Mouse (Mus musculus): ENCODE measurements around the gene St6galnac3.

St6galnac3 gene

GRCm38 (mm10) chr3:153584836-153585235, 140.1 kb downstream of the St6galnac3 start:
- no peak for DNase-seq (ENCODE audit: low spot score)

- no peak for DNase-seq (ENCODE audit: low spot score)
Measured at GRCm38 (mm10) chr3:153582065-153582464, 142.9 kb downstream of the St6galnac3 start.

- DNase-seq (ENCODE audit: low spot score): no peak
Measured at GRCm38 (mm10) chr3:153580625-153581024, 144.3 kb downstream of the St6galnac3 start.

GRCm38 (mm10) chr3:153580136-153580535, 144.8 kb downstream of the St6galnac3 start:
- no peak for DNase-seq (ENCODE audit: low spot score)

GRCm38 (mm10) chr3:153577286-153577685, 147.7 kb downstream of the St6galnac3 start:
- no peak for DNase-seq (ENCODE audit: low spot score)

GRCm38 (mm10) chr3:153571152-153571551, 153.8 kb downstream of the St6galnac3 start:
- DNase-seq (ENCODE audit: low spot score): no peak

GRCm38 (mm10) chr3:153568815-153569214, 156.2 kb downstream of the St6galnac3 start:
- DNase-seq (ENCODE audit: low spot score): no peak

GRCm38 (mm10) chr3:153567913-153568312, 157.1 kb downstream of the St6galnac3 start:
- DNase-seq (ENCODE audit: low spot score): no peak

- DNase-seq (ENCODE audit: low spot score): peak; percentile 62
Measured at GRCm38 (mm10) chr3:153567512-153567911, 157.5 kb downstream of the St6galnac3 start.

- no peak for DNase-seq (ENCODE audit: low spot score)
Measured at GRCm38 (mm10) chr3:153566100-153566499, 158.9 kb downstream of the St6galnac3 start.

- no peak for DNase-seq (ENCODE audit: low spot score)
Measured at GRCm38 (mm10) chr3:153560897-153561296, 164.1 kb downstream of the St6galnac3 start.

GRCm38 (mm10) chr3:153559586-153559985, 165.4 kb downstream of the St6galnac3 start:
- no peak for DNase-seq (ENCODE audit: low spot score)

- no peak for DNase-seq (ENCODE audit: low spot score)
Measured at GRCm38 (mm10) chr3:153556621-153557020, 168.4 kb downstream of the St6galnac3 start.

- no peak for DNase-seq (ENCODE audit: low spot score)
Measured at GRCm38 (mm10) chr3:153553712-153554111, 171.3 kb downstream of the St6galnac3 start.

- DNase-seq (ENCODE audit: low spot score): no peak
Measured at GRCm38 (mm10) chr3:153553226-153553625, 171.7 kb downstream of the St6galnac3 start.

GRCm38 (mm10) chr3:153546936-153547683, 177.9 kb downstream of the St6galnac3 start:
- DNase-seq (ENCODE audit: low spot score): no peak

- no peak for DNase-seq (ENCODE audit: low spot score)
Measured at GRCm38 (mm10) chr3:153539851-153540250, 185.1 kb downstream of the St6galnac3 start.

- DNase-seq (ENCODE audit: low spot score): no peak
Measured at GRCm38 (mm10) chr3:153538396-153538795, 186.6 kb downstream of the St6galnac3 start.

- no peak for DNase-seq (ENCODE audit: low spot score)
Measured at GRCm38 (mm10) chr3:153537435-153537834, 187.5 kb downstream of the St6galnac3 start.

GRCm38 (mm10) chr3:153536260-153536659, 188.7 kb downstream of the St6galnac3 start:
- no peak for DNase-seq (ENCODE audit: low spot score)

GRCm38 (mm10) chr3:153529174-153529573, 195.8 kb downstream of the St6galnac3 start:
- DNase-seq (ENCODE audit: low spot score): no peak

GRCm38 (mm10) chr3:153525151-153525768, 199.7 kb downstream of the St6galnac3 start:
- DNase-seq (ENCODE audit: low spot score): peak; percentile 21

- no peak for DNase-seq (ENCODE audit: low spot score)
Measured at GRCm38 (mm10) chr3:153516848-153517247, 208.1 kb downstream of the St6galnac3 start.

Data from MN1 (cell line).